Mouse (Mus musculus) cortical plate, adult 2 months (tissue): Measurements from ENCODE around the gene Usp7.

Experiments
- CTCF ChIP-seq: fragments of 200-500 bp; IDR thresholded peaks from 2 replicates; pipeline ENCODE4 v1.5.1; 2011; ENCODE audit warnings: mild to moderate bottlenecking, control low read depth, low read length; ENCODE audit not compliant: insufficient read depth; ENCODE audit errors: extremely low read depth
- POLR2A ChIP-seq: fragments of 200-500 bp; IDR thresholded peaks from 2 replicates; pipeline ENCODE4 v1.6.1; 2011; ENCODE audit warnings: mild to moderate bottlenecking, low read length, control low read depth; ENCODE audit not compliant: insufficient read depth; ENCODE audit errors: extremely low read depth

GRCm38 (mm10) chr16:8746509-8746908 lies 45.6 kb downstream of the Usp7 start:
- TF ChIP-seq POLR2A (no peak), CTCF (no peak)
